Mouse (Mus musculus) G1E (cell line): ENCODE measurements at regions not wholly inside any gene's neighbourhood (a gene's known extent, or its start where the extent isn't known, plus 50 kb on each side); places are given as distances from the start of the nearest gene placed in this dataset.

ENCODE experiments used
- ATAC-seq: 2 replicates; pipeline ENCODE4 v1.8.0; 2016; ENCODE audit warnings: mild to moderate bottlenecking; ENCODE audit not compliant: insufficient number of reproducible peaks, poor library complexity, low FRiP score, severe bottlenecking; ENCODE audit errors: extremely low read depth
- DNase-seq: peaks from one replicate; pipeline ENCODE4 v3.0.0; 2012; ENCODE audit warnings: low spot score
- H3K27me3 ChIP-seq: 2 replicates; pipeline ENCODE4 v1.6.1; 2012; ENCODE audit warnings: mild to moderate bottlenecking, low read length, inconsistent platforms; ENCODE audit not compliant: insufficient read depth
- H3K36me3 ChIP-seq: replicated peaks from 2 replicates; pipeline ENCODE3; 2012; ENCODE audit warnings: mild to moderate bottlenecking, inconsistent platforms
- H3K4me1 ChIP-seq: 2 replicates; pipeline ENCODE4 v1.6.1; 2012; ENCODE audit warnings: low read depth, low read length, inconsistent platforms, mixed read lengths; ENCODE audit not compliant: insufficient read depth
- H3K4me3 ChIP-seq: 2 replicates; pipeline ENCODE4 v1.5.1; 2012; ENCODE audit warnings: low read depth, mild to moderate bottlenecking, inconsistent platforms, low read length, moderate library complexity, mixed read lengths
- H3K9me3 ChIP-seq: replicated peaks from 2 replicates; pipeline ENCODE4 v1.6.1; 2012; ENCODE audit warnings: inconsistent platforms
- CTCF ChIP-seq: IDR thresholded peaks from 2 replicates; pipeline ENCODE4 v1.5.1; 2012; ENCODE audit warnings: low read depth, low read length, inconsistent platforms, mixed read lengths
- GATA1 ChIP-seq: IDR thresholded peaks from 2 replicates; pipeline ENCODE4 v1.6.1; 2012; ENCODE audit warnings: borderline replicate concordance, low read length, inconsistent platforms, mixed read lengths
- GATA2 ChIP-seq: IDR thresholded peaks from 2 replicates; pipeline ENCODE4 v1.6.1; 2012; ENCODE audit warnings: low read depth, low read length, inconsistent platforms, borderline replicate concordance
- POLR2AphosphoS5 ChIP-seq: IDR thresholded peaks from 2 replicates; pipeline ENCODE4 v1.6.1; 2012; ENCODE audit warnings: low read depth, low read length, inconsistent platforms; ENCODE audit not compliant: insufficient replicate concordance
- TAL1 ChIP-seq: conservative IDR thresholded peaks from 2 replicates; pipeline ENCODE4 v1.6.1; 2012; ENCODE audit warnings: low read depth, low read length, inconsistent platforms, mixed read lengths

DNA sequence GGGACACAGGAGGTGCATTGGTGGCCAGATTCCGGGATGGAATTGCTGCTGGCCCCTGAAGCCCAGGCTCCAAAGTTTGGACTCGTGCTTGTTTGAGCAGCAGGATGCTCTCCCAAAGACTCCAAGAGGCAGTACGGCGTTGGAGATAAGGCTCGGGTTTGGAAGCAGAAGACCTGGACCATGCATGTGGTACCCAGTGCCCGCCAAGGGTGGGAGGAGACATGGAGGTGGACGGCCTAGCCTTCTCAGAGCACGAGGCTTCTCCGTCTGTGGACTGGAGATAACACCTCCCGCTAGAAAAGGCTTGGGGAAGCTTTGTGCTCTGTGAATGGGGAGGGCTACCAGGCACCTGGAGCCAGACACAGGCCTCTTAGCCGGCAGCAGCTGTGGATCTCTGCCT is 271.7 kb downstream of the Rps6kc1 start:
- Histone ChIP-seq H3K36me3 (no peaks in the 10 kb centered on the region), H3K27me3 (no peaks in the 10 kb centered on the region), H3K4me3 (no peak overlapping the region), H3K4me1 (no peaks in the 10 kb centered on the region), H3K9me3 (peaks cover 65% of the 10 kb centered on the region)
- no peak for DNase-seq
- TF ChIP-seq CTCF (no peak), POLR2AphosphoS5 (no peak)
- ATAC-seq = no peak

DNA sequence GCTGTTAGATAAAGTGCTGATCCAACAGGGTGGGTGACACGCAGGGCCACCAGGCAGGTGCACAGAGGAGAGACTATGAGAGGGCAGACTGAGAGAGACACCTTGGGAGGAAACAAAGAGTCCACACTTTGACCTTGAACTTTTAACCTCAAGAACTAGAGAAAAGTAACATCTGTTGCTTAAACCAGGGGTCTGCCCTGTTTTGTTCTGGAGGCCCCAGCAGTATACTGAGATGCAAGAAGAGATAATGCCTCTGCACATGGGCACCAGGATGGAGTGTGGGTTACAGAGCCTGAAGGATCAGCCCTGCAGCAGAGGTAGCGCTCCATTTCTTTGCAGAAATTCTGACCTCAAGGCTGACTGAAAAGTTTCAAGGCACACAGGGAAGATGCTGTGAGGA is 276.6 kb downstream of the Rps6kc1 start:
- ATAC-seq (no peak), DNase-seq (no peak)
- Histone ChIP-seq H3K4me3 (no peak overlapping the region), H3K9me3 (peaks cover 64% of the 10 kb centered on the region), H3K4me1 (no peaks in the 10 kb centered on the region), H3K36me3 (no peaks in the 10 kb centered on the region), H3K27me3 (no peaks in the 10 kb centered on the region)
- TF ChIP-seq POLR2AphosphoS5 = no peak
- TF ChIP-seq GATA2 = no peak
- no peak for TF ChIP-seq GATA1
- no peak for TF ChIP-seq TAL1
- no peak for TF ChIP-seq CTCF

DNA sequence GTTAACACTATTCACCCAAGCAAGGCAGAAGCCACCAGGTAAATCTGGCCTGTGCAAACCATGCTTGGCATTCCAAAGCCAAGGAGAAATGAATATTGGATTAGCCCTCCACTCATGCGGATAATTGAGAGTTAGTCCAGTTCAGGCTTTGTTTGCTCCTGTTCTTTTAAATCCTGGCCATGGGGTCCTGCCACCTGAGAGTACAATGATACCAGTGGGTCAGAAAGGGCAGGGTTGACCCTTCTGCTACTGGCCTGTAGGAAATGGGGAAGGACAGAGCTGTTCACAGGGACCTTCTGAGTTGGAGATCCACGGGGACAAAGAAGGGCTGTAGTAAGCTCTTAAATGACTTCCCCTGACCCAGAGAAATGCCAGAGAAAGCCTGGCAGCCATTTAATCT is 279.9 kb downstream of the Rps6kc1 start:
- DNase-seq (no peak), ATAC-seq (no peak)
- H3K36me3 ChIP-seq = no peaks in the 10 kb centered on the region
- TF ChIP-seq GATA2 = no peak
- TF ChIP-seq POLR2AphosphoS5 = no peak
- TF ChIP-seq CTCF = no peak
- no peak for TF ChIP-seq GATA1
- TF ChIP-seq TAL1 = no peak
- H3K9me3 ChIP-seq = peaks cover 65% of the 10 kb centered on the region
- no peaks in the 10 kb centered on the region for H3K4me1 ChIP-seq
- no peaks in the 10 kb centered on the region for H3K27me3 ChIP-seq
- H3K4me3 ChIP-seq = no peak overlapping the region

DNA sequence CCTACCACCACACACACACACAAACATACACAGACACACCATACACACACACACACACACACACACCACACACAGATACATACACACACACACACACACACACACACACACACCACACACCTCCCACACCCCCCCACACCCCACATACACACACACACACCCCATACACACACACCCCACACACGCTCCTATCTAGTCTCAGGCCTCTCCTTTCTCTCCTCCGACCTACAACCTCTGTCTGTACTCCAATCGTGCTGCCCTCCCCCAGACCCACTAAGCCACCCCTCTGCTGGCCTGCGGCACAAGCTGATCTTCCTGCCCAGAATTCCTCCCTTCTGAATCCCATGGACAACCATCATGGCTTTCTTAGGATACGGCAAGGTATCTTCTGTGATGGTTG is 281.4 kb downstream of the Rps6kc1 start:
- no peak for DNase-seq
- no peak for TF ChIP-seq GATA1
- TF ChIP-seq CTCF = no peak
- no peak for TF ChIP-seq TAL1
- no peak for TF ChIP-seq GATA2
- no peak for TF ChIP-seq POLR2AphosphoS5
- Histone ChIP-seq H3K4me1 (no peaks in the 10 kb centered on the region), H3K4me3 (no peak overlapping the region), H3K9me3 (peaks cover 68% of the 10 kb centered on the region), H3K27me3 (no peaks in the 10 kb centered on the region), H3K36me3 (no peaks in the 10 kb centered on the region)
- no peak for ATAC-seq

DNA sequence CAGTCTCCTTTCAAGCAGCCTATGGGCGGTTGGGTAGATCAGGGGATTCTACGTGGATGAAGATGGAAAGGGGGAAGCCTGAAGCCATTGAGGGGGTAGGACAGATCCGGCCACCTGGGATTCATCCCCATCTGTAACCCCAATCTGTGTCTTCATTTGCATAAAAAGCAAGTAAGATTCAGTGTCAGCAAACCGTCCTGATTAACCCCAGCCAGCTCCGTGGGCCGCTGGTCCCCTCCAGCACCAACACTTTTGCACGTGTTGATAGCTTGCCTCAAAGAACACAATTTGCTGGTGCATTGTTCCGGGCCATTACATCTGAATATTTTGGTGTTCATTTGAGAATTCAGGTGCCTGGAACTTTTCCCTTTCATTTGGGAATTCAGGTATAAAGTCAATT is 287.7 kb downstream of the Rps6kc1 start:
- no peaks in the 10 kb centered on the region for H3K4me1 ChIP-seq
- no peak overlapping the region for H3K4me3 ChIP-seq
- no peak for TF ChIP-seq GATA2
- no peak for TF ChIP-seq CTCF
- ATAC-seq (no peak), DNase-seq (no peak)
- peaks cover 62% of the 10 kb centered on the region for H3K9me3 ChIP-seq
- H3K27me3 ChIP-seq = no peaks in the 10 kb centered on the region
- H3K36me3 ChIP-seq = no peaks in the 10 kb centered on the region

DNA sequence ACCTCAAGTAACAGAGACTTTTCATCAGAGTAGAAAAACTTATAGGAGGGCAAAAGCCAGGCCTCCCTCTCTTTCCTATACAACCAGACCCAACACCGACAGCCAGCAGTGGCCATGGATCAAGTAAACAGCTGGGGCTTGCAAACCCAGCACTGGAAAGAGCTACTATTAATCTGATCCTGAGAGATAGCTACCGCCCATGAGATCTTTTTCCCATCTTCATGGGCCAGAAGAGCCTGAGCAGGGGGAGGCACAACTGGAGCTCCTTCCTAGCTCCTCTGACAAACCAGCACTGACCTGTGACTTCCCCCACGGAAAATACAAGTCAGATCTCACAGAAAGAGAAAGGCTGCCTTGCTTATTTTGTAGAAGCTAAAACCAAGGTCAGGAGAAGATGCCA is 311.1 kb downstream of the Rps6kc1 start:
- peaks cover 62% of the 10 kb centered on the region for H3K9me3 ChIP-seq
- H3K4me1 ChIP-seq = no peaks in the 10 kb centered on the region
- DNase-seq (no peak), ATAC-seq (no peak)
- TF ChIP-seq GATA1 (no peak), GATA2 (no peak), CTCF (no peak), TAL1 (no peak), POLR2AphosphoS5 (no peak)
- no peak overlapping the region for H3K4me3 ChIP-seq
- no peaks in the 10 kb centered on the region for H3K27me3 ChIP-seq
- no peaks in the 10 kb centered on the region for H3K36me3 ChIP-seq

DNA sequence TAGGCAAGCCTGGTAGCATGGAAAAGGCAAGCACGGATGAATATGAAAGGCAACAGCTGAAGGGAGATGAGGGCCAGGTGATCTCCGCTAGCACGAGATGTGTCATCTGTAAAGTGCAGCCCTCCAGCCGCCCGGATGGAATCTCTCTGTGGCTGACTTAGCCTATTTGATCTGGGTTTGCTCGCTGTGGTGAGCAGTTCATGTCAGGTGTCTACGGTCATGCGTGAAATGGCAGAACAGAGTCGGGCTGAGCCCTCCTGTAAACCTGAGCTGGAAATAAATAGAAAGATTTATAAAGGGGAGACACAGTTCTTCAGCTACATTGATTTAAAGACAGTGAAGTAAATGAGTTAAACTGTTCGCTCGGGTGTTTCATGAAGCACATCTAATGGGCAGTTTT is 311.9 kb downstream of the Rps6kc1 start:
- DNase-seq = no peak
- no peak for ATAC-seq
- TF ChIP-seq GATA2 = no peak
- TF ChIP-seq POLR2AphosphoS5 = no peak
- no peak for TF ChIP-seq TAL1
- no peak for TF ChIP-seq CTCF
- TF ChIP-seq GATA1 = no peak
- H3K9me3 ChIP-seq = peaks cover 68% of the 10 kb centered on the region
- no peaks in the 10 kb centered on the region for H3K4me1 ChIP-seq
- no peaks in the 10 kb centered on the region for H3K36me3 ChIP-seq
- H3K4me3 ChIP-seq = no peak overlapping the region
- no peaks in the 10 kb centered on the region for H3K27me3 ChIP-seq
